Mouse (Mus musculus) ES-CJ7 (cell line): ENCODE results near the gene Slc7a6.

ENCODE experiments used
- DNase-seq: peaks from one replicate; pipeline ENCODE4 v3.0.0; 2011; ENCODE audit warnings: low read depth, low spot score

Gene Slc7a6

GRCm38 (mm10) chr8:106168356-106169016 lies at the start of gene Slc7a6:
Gene Slc7a6 (plus strand): TSS chr8:106168857.
- DNase-seq = peak; percentile 72

GRCm38 (mm10) chr8:106123443-106123842 lies 45.2 kb upstream of the Slc7a6 start:
- peak; percentile 54 for DNase-seq

- DNase-seq = no peak
Observed at GRCm38 (mm10) chr8:106126055-106126454, 42.6 kb upstream of the Slc7a6 start.

GRCm38 (mm10) chr8:106127054-106127453 lies 41.6 kb upstream of the Slc7a6 start:
- DNase-seq = peak; percentile 64

DNA sequence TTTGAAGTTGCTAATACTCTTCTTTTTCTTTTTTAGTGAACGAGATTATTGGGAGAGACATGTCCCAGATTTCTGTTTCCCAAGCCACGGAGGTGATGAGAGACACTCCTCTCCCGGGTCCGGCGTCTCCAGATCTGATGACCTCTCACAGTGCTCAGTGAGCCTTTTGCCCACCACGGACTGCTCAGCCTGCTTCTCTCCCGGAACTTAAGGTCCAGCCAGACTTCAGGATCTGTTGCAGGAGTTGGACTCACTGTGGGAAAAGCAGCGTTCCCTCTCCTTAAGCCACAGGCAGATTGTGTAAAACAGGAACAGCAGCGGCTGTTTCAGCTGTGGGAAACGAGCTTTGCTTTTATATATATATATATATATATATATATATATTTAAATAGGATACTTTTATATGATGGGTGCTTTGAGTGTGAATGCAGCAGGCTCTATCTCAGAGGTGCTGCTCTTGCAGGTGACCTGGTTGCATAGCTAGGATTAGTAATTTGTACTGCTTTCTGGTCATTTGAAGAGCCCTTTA lies 40.7 kb upstream of the Slc7a6 start:
- no peak for DNase-seq

DNA sequence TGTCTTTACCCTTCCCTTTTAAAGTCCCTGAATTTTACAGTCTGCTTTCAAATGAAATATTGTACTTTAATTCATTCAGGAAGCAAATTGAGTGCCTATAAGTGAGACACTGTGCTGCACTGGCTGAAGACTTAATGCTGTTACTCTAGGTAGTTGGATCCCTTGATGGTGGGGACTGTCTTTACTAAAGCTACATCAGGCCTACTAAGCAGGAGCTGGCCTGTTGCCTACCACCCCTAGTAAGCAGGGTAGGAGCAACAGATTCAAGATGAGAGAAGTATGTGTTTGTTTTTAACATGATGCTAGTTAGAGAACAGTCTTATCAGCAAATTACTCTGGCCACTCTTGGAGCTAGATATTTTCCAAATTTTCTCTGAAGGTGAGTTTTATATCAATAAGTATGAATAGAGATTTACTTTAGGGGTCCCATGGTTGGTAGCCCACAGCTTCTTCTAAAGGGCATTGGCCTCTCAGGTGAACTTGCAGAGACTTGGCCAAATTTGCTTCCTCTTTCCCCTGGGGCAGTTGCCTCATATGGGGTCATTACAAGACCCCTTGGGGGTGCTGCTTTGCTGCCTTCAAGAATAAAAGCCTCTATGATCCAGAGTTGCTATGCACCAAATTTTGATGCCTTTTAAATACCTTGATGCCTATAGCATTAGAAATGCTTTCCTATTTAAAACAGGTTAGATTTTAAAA lies 39.3 kb upstream of the Slc7a6 start:
- DNase-seq = no peak

DNA sequence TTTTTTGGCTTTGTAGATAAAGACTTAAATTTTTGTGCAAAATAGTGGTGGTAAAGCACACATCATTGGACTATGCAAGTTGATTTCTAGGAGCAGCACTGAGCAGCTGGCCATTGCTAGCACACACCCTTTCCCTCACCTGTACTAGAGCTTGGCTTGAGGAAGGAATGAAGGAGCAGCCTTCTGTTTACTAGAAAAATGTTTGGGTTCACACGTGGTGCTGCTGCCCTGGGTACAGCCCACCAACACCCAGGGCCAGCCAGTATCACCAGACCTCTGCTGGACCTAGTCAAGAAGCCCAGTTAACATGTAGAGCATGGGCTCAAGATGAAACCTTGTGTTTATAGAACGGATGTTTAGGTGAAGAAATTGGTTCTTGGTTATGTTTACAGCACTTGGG lies 38.7 kb upstream of the Slc7a6 start:
- DNase-seq = no peak

DNA sequence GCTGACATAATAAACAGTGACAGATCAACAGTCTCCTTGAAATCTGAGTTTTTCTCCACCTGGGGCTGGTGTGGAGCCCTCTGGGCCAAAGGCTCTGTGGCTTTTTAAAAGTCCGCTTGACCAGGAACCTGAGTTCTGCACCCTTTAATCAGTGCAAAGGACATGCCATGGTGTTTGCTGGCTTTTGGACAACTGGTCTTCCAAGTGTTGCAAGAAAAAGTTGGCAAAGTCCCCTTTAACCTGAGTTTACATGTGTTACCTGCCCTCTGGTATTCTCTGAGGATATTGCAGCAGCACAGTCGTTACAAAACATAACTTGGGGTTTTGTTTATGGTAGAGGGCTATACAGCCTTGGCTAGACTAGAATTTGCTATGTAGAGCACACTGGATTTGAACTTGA lies 38.2 kb upstream of the Slc7a6 start:
- no peak for DNase-seq

- DNase-seq = no peak
Observed at GRCm38 (mm10) chr8:106131021-106131420, 37.6 kb upstream of the Slc7a6 start.

DNA sequence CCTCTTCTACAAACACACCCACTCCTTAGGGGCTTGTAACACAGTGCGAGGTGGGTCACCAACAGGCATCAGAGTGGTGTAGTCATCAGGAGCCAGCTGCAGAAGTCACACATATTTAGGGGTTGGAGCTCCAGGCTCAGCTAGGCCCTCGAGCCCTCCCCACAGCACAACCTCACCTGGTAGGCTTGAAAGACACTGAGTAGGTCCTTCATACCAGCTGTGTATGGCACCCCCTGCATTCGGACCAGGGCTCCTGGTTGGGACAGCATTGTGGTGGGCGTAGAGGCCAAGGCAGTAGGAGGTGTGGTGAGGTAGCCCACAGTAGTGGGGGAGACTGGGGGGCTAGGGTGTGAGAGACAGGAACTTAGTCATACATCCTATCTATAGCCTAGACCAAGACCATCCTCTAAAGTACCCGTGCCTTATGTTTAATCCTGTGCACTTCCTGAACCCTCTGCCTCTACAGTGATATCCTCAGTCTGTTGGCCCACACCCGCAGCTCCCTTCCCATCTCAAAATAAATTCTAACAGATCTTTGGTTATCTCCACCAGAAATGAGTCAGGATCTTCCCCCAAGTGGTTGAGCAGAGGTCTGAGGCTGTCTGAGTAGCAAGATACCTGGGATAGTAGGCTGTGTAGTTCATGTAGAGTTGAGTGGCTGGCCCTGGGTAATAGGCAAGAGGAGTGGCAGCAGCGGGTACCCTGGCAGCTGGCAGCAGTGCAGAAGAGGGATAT lies 37.0 kb upstream of the Slc7a6 start:
- no peak for DNase-seq

DNA sequence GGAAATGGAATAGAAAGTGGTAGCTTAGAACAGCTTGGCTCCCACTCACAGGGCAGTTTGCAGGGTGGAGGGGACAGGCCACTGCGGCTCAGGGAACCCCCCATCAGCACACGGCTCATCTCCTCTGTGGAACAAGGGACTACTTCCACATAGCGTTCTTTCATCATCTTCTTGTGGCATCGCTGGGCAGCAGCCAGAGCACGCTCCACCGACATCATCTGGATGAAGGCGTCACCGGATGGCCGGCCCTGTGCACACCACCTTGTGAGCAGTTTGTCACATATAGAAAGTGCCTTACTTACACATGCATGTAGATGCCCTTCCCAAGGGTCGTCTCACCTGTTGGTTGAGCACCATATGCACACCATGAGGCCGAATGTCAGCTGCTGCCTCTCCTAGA lies 36.3 kb upstream of the Slc7a6 start:
- no peak for DNase-seq

GRCm38 (mm10) chr8:106133526-106133925 lies 35.1 kb upstream of the Slc7a6 start:
- DNase-seq = no peak

GRCm38 (mm10) chr8:106133946-106134345 lies 34.7 kb upstream of the Slc7a6 start:
- no peak for DNase-seq

- peak; percentile 74 for DNase-seq
Observed at GRCm38 (mm10) chr8:106134751-106135571, 33.7 kb upstream of the Slc7a6 start.

GRCm38 (mm10) chr8:106135672-106136071 lies 33.0 kb upstream of the Slc7a6 start:
- no peak for DNase-seq

- peak; percentile 86 for DNase-seq
Observed at GRCm38 (mm10) chr8:106136156-106137130, 32.2 kb upstream of the Slc7a6 start, which contains the start of gene Esrp2. Gene Esrp2 (minus strand): TSS chr8:106136974.

DNA sequence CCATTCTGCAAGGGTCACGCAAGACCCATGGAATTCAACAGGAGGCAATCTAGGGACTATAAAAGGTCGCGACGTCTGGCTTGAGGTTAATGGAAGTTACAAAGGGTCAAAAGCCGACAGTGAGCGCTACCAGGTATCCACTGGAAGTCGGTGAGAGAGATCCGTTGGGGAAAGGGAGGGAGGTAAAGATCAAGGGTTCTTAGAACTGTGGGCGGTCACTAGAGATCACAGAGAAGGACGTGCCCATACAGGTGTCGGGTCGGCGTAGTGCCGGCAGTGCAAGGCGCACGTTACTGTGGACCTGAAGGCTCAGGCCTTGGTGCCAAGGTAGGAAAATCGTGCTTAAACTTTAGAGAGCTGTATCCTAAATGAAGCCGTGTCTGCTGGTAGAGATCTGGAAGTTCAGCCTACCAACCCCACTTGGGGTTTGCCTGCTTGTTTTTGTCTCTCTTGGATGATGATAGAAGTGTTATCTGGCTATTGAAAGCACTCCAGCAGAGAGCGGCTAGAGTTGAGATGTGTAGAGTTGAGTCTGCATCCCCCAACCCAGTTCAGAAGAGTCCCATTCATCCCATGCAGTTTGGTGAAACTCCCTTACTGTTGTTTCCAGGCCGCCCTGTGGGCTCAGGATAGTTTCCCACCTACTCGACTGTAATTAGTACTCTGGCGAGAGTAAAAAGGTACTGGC lies 31.3 kb upstream of the Slc7a6 start:
- DNase-seq = no peak

DNA sequence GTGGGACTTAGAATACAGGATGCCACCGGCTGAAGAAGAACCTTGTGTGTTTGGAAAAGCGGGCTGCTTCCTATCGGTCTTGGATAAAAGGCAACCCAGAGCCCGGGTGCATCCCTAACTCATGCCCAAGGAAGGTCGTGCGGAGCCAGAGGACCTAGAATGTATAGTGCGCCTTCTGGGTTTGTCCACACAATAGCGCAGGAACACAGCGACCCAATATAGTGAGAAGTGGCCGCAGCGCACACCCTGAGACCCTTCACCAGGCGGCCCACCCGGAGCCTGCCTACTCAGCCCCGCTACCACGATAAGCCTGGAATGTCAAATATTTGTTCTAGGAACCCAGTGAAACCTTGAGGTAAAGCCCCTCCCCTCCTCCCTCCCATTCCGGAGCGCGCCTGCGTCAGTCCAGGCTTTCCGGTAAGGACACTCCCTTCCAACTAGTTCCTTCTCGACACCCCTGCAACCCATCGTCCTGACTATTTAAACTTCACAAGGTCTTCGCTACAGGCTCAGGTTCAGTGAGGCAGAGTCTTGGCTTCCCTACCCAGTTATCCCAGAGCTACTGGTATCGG lies 30.7 kb upstream of the Slc7a6 start:
- DNase-seq = peak; percentile 95

DNA sequence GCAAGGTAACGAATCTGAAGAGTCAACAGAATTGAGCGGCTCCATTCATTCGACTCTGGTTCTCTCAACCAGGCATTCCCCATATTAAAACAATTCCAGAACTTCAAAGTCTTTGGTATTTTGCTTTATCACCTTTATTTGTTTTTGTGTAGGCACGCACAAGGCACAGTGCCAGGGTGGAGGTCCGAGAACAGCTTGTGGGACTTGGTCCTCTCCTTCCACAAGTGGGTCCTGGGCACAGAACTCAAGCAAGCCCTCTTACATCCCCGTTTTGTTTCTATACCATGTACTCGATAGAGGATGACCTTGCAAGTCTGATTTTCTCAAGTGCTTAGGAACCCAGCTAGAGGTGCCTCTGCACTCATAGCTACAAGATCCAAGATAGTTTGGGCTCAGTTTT lies 30.0 kb upstream of the Slc7a6 start:
- DNase-seq = no peak
